In genomic region chr2:153741437-153742065, GRCm38 (mm10) we compare ENCODE assay signal across 8 mouse cellular contexts. TPM values are rescaled to one million over a fixed set of nuclear protein-coding genes. Genes with fewer than 3 reads are reported as not detected.
DNase-seq lines count a peak whose midpoint lies in the region; ATAC-seq and TF ChIP-seq lines count a peak whose summit lies in the region.

No protein-coding gene starts in this region.

- TF ChIP-seq POLR2A in ES-Bruce4 (IDR thresholded peaks at IDR 0.05; ENCODE audit: insufficient read depth, low read length): no peak

- H3K9ac ChIP-seq in ES-Bruce4 (ENCODE audit: low read depth, poor library complexity, severe bottlenecking): peak overlapping the region; percentile 83
- H3K9ac ChIP-seq in limb, embryonic 12.5 days (replicated peaks): peak overlapping the region; percentile 87
- peak overlapping the region; percentile 93 for H3K9ac ChIP-seq in midbrain, embryonic 14.5 days (replicated peaks; ENCODE audit: low read length)

- no peaks in the 10 kb centered on the region for H3K9me3 ChIP-seq in heart, embryonic 10.5 days
- no peaks in the 10 kb centered on the region for H3K9me3 ChIP-seq in ES-Bruce4 (replicated peaks; ENCODE audit: control insufficient read depth, insufficient read depth, low read length, poor library complexity, severe bottlenecking)
- H3K9me3 ChIP-seq in limb, embryonic 12.5 days: no peaks in the 10 kb centered on the region
- H3K9me3 ChIP-seq in midbrain, embryonic 14.5 days (ENCODE audit: control insufficient read depth, low read length): no peaks in the 10 kb centered on the region

- peaks cover 32% of the 10 kb centered on the region for H3K4me1 ChIP-seq in heart, embryonic 10.5 days
- peaks cover 2% of the 10 kb centered on the region for H3K4me1 ChIP-seq in ES-Bruce4 (ENCODE audit: control insufficient read depth, insufficient read depth, low read length)
- peaks cover 30% of the 10 kb centered on the region for H3K4me1 ChIP-seq in limb, embryonic 12.5 days (replicated peaks)
- H3K4me1 ChIP-seq in midbrain, embryonic 14.5 days (ENCODE audit: control insufficient read depth, insufficient read depth, low read length): peaks cover 19% of the 10 kb centered on the region

- no peak for TF ChIP-seq EP300 in ES-Bruce4 (IDR thresholded peaks at IDR 0.05; ENCODE audit: insufficient read depth, low read depth, low read length)

- H3K27ac ChIP-seq in heart, embryonic 10.5 days: peak overlapping the region; percentile 100
- peak overlapping the region; percentile 33; the same call in 1 of the 2 replicates for H3K27ac ChIP-seq in ES-Bruce4 (ENCODE audit: insufficient read depth, low read length)
- peak overlapping the region; percentile 93 for H3K27ac ChIP-seq in limb, embryonic 12.5 days
- peak overlapping the region; percentile 96 for H3K27ac ChIP-seq in midbrain, embryonic 14.5 days (replicated peaks; ENCODE audit: low read depth, low read length)

- peaks cover 8% of the 10 kb centered on the region for H3K36me3 ChIP-seq in heart, embryonic 10.5 days
- no peaks in the 10 kb centered on the region for H3K36me3 ChIP-seq in ES-Bruce4 (ENCODE audit: control insufficient read depth, insufficient read depth, low read length, poor library complexity, severe bottlenecking)
- peaks cover 3% of the 10 kb centered on the region for H3K36me3 ChIP-seq in limb, embryonic 12.5 days
- peaks cover 7% of the 10 kb centered on the region for H3K36me3 ChIP-seq in midbrain, embryonic 14.5 days (ENCODE audit: control insufficient read depth, insufficient read depth, low read length)

- no peaks in the 10 kb centered on the region for H3K27me3 ChIP-seq in heart, embryonic 10.5 days (ENCODE audit: insufficient read depth, poor library complexity, severe bottlenecking)
- no peaks in the 10 kb centered on the region for H3K27me3 ChIP-seq in ES-Bruce4 (ENCODE audit: control insufficient read depth, insufficient read depth, low read length, poor library complexity, severe bottlenecking)
- no peaks in the 10 kb centered on the region for H3K27me3 ChIP-seq in limb, embryonic 12.5 days
- no peaks in the 10 kb centered on the region for H3K27me3 ChIP-seq in midbrain, embryonic 14.5 days (ENCODE audit: control insufficient read depth, insufficient read depth, low read length)

- peak overlapping the region; percentile 90 for H3K4me3 ChIP-seq in heart, embryonic 10.5 days
- H3K4me3 ChIP-seq in ES-Bruce4 (ENCODE audit: low read depth, low read length): peak overlapping the region; percentile 96
- peak overlapping the region; percentile 75 for H3K4me3 ChIP-seq in limb, embryonic 12.5 days (replicated peaks)
- H3K4me3 ChIP-seq in midbrain, embryonic 14.5 days (replicated peaks; ENCODE audit: low read depth, low read length): peak overlapping the region; percentile 84

- peak; percentile 91 for DNase-seq in heart, embryonic 10.5 days (ENCODE audit: low spot score)
- DNase-seq in heart, adult 9 months (ENCODE audit: low spot score in 2 of 2): no peak
- peak; percentile 88 for DNase-seq in midbrain, embryonic 14.5 days
- no peak for DNase-seq in urinary bladder, adult 2 months (ENCODE audit: low spot score)

- TF ChIP-seq CTCF in ES-Bruce4 (IDR thresholded peaks at IDR 0.05; ENCODE audit: low read depth, low read length): no peak

- H3K4me2 ChIP-seq in limb, embryonic 12.5 days: peak overlapping the region; percentile 84
- H3K4me2 ChIP-seq in midbrain, embryonic 14.5 days (ENCODE audit: low read length): peak overlapping the region; percentile 85

- under 1% methylated on average over 45 of the region's 56 CpGs for WGBS in heart, embryonic 10.5 days
- 2% methylated on average over 56 of the region's 56 CpGs for WGBS in limb, embryonic 12.5 days
- under 1% methylated on average over 47 of the region's 56 CpGs for WGBS in midbrain, embryonic 14.5 days

- ATAC-seq in common myeloid progenitor, adult 5-6 weeks (replicated peaks; ENCODE audit: low read depth, poor library complexity, severe bottlenecking): peak; percentile 32
- peak; percentile 64 for ATAC-seq in granulocyte monocyte progenitor cell, adult 5-6 weeks (replicated peaks; ENCODE audit: poor library complexity, severe bottlenecking)
- ATAC-seq in limb, embryonic 12.5 days (ENCODE audit: insufficient number of reproducible peaks, insufficient read depth, low FRiP score, low TSS enrichment, low read depth): peak; percentile 84
- ATAC-seq in midbrain, embryonic 14.5 days (ENCODE audit: low FRiP score, low TSS enrichment): peak; percentile 88

RNA-seq across cellular contexts. Expression of gene Mapre1, which starts 0.5 kb away (rescaled TPM):
- 311 and 313 TPM in 2 replicates for polyA plus RNA-seq in heart, embryonic 10.5 days (2016; fragmentation: Nextera tagmentation; extraction: Ambion mirVana)
- 184 and 190 TPM in 2 replicates for polyA plus RNA-seq in ES-Bruce4 (2011; ENCODE audit: insufficient read depth, insufficient read length, low read depth, missing spikeins)
- 190 and 224 TPM in 2 replicates for total RNA-seq in common myeloid progenitor, adult 5-6 weeks (2017)
- 84.8 and 88.9 TPM in 2 replicates for total RNA-seq in granulocyte monocyte progenitor cell, adult 5-6 weeks (2014; fragmentation: Nextera tagmentation)
- total RNA-seq in granulocyte monocyte progenitor cell, adult 5-6 weeks (2017): 218 and 268 TPM in 2 replicates
- 234 and 249 TPM in 2 replicates for polyA plus RNA-seq in limb, embryonic 12.5 days (2016; fragmentation: Nextera tagmentation; extraction: Ambion mirVana)
- 369 and 443 TPM in 2 replicates for polyA plus RNA-seq in midbrain, embryonic 14.5 days (2014; fragmentation: Nextera tagmentation; extraction: Ambion mirVana)
- 37.1 and 43.2 TPM in 2 replicates for polyA plus RNA-seq in urinary bladder, adult 2 months (2012; rRNA removed)

RNA-seq across cellular contexts. Expression of gene Efcab8, which starts 38.2 kb away (rescaled TPM):
- polyA plus RNA-seq in heart, embryonic 10.5 days (2016; fragmentation: Nextera tagmentation; extraction: Ambion mirVana): 0.04 TPM in 1 of 2 replicates, not detected in the other
- 0.48 and 1.6 TPM in 2 replicates for polyA plus RNA-seq in ES-Bruce4 (2011; ENCODE audit: insufficient read depth, insufficient read length, low read depth, missing spikeins)
- 0.10 TPM in 1 of 2 replicates, not detected in the other for total RNA-seq in common myeloid progenitor, adult 5-6 weeks (2017)
- total RNA-seq in granulocyte monocyte progenitor cell, adult 5-6 weeks (2014; fragmentation: Nextera tagmentation): not detected in 2 replicates
- total RNA-seq in granulocyte monocyte progenitor cell, adult 5-6 weeks (2017): not detected in 2 replicates
- polyA plus RNA-seq in limb, embryonic 12.5 days (2016; fragmentation: Nextera tagmentation; extraction: Ambion mirVana): 0.14 TPM in 1 of 2 replicates, not detected in the other
- not detected in 2 replicates for polyA plus RNA-seq in midbrain, embryonic 14.5 days (2014; fragmentation: Nextera tagmentation; extraction: Ambion mirVana)
- 0.29 and 0.37 TPM in 2 replicates for polyA plus RNA-seq in urinary bladder, adult 2 months (2012; rRNA removed)

RNA-seq across cellular contexts. Expression of gene Dnmt3c, which starts 45.1 kb away (rescaled TPM):
- 0.10 and 0.12 TPM in 2 replicates for polyA plus RNA-seq in heart, embryonic 10.5 days (2016; fragmentation: Nextera tagmentation; extraction: Ambion mirVana)
- 5.5 and 5.6 TPM in 2 replicates for polyA plus RNA-seq in ES-Bruce4 (2011; ENCODE audit: insufficient read depth, insufficient read length, low read depth, missing spikeins)
- not detected in 2 replicates for total RNA-seq in common myeloid progenitor, adult 5-6 weeks (2017)
- 0.28 TPM in 1 of 2 replicates, not detected in the other for total RNA-seq in granulocyte monocyte progenitor cell, adult 5-6 weeks (2014; fragmentation: Nextera tagmentation)
- not detected in 2 replicates for total RNA-seq in granulocyte monocyte progenitor cell, adult 5-6 weeks (2017)
- polyA plus RNA-seq in limb, embryonic 12.5 days (2016; fragmentation: Nextera tagmentation; extraction: Ambion mirVana): not detected in 2 replicates
- 0.17 TPM in 1 of 2 replicates, not detected in the other for polyA plus RNA-seq in midbrain, embryonic 14.5 days (2014; fragmentation: Nextera tagmentation; extraction: Ambion mirVana)
- not detected in 2 replicates for polyA plus RNA-seq in urinary bladder, adult 2 months (2012; rRNA removed)

Comparison
In these comparisons a context has a peak if more than half of its experiments do, and no peak if none do; other contexts are left out.
1. DNase-seq: peak in heart, embryonic 10.5 days (single experiment) and midbrain, embryonic 14.5 days (single experiment); none in heart, adult 9 months (0 of 2) and urinary bladder, adult 2 months (single experiment).
2. H3K27ac ChIP-seq: peak in every context shown above with its lines; median percentile 100 in heart, embryonic 10.5 days; 96 in midbrain, embryonic 14.5 days; 93 in limb, embryonic 12.5 days; 33 in ES-Bruce4.
3. ATAC-seq: peak in every context shown above with its lines; median percentile 88 in midbrain, embryonic 14.5 days; 84 in limb, embryonic 12.5 days; 64 in granulocyte monocyte progenitor cell, adult 5-6 weeks; 32 in common myeloid progenitor, adult 5-6 weeks.
4. Peak in every context shown above with its lines, with median percentiles within 50 percentile points of each other: H3K4me3 ChIP-seq and H3K9ac ChIP-seq.